Mouse (Mus musculus): Measurements from ENCODE around the gene 1110002E22Rik. TPM values are rescaled to one million over a fixed set of nuclear protein-coding genes. Genes with fewer than 3 reads are reported as not detected.

Gene 1110002E22Rik
- polyA plus RNA-seq (2015; fragmentation: Nextera tagmentation; extraction: Ambion mirVana), result 0.23 and 0.31 TPM in 2 replicates

GRCm38 (mm10) chr3:138064732-138065645 lies at the start of gene 1110002E22Rik:
TSS of gene 1110002E22Rik (plus strand) at chr3:138065052.
- 75% methylated on average over 33 of the region's 33 CpGs for WGBS
- Histone ChIP-seq H3K9me3 (replicated peaks) (no peaks in the 10 kb centered on the region), H3K27ac (replicated peaks) (no peak within 1 kb of the TSS), H3K27me3 (replicated peaks) (no peaks in the 10 kb centered on the region), H3K36me3 (no peaks in the 10 kb centered on the region), H3K4me3 (replicated peaks) (no peak within 1 kb of the TSS), H3K4me1 (peaks cover 19% of the 10 kb centered on the region), H3K4me2 (no peak within 1 kb of the TSS), H3K9ac (replicated peaks) (no peak within 1 kb of the TSS)
- ATAC-seq (ENCODE audit: low FRiP score), result peak; percentile 26; the same call in 1 of the 2 replicates

GRCm38 (mm10) chr3:138016810-138017209 lies 48.0 kb upstream of the 1110002E22Rik start:
- H3K9ac ChIP-seq (replicated peaks), result no peak overlapping the region
- peaks cover 8% of the 10 kb centered on the region for H3K4me1 ChIP-seq
- peak; percentile 82 for ATAC-seq (ENCODE audit: low FRiP score)
- H3K9me3 ChIP-seq (replicated peaks), result no peaks in the 10 kb centered on the region
- H3K4me3 ChIP-seq (replicated peaks), result peak overlapping the region; percentile 23
- WGBS, result 43% methylated on average over 12 of the region's 12 CpGs
- H3K27ac ChIP-seq (replicated peaks), result peak overlapping the region; percentile 56; the same call in 1 of the 2 replicates
- no peaks in the 10 kb centered on the region for H3K36me3 ChIP-seq
- H3K4me2 ChIP-seq, result peak overlapping the region; percentile 49
- H3K27me3 ChIP-seq (replicated peaks), result no peaks in the 10 kb centered on the region

GRCm38 (mm10) chr3:138022003-138022402 lies 42.8 kb upstream of the 1110002E22Rik start:
- 86% methylated on average over 4 of the region's 4 CpGs for WGBS
- no peaks in the 10 kb centered on the region for H3K36me3 ChIP-seq
- no peak overlapping the region for H3K4me3 ChIP-seq (replicated peaks)
- H3K4me2 ChIP-seq, result no peak overlapping the region
- no peak overlapping the region for H3K9ac ChIP-seq (replicated peaks)
- peaks cover 2% of the 10 kb centered on the region; the same call in 1 of the 2 replicates for H3K4me1 ChIP-seq
- H3K9me3 ChIP-seq (replicated peaks), result no peaks in the 10 kb centered on the region
- no peak overlapping the region for H3K27ac ChIP-seq (replicated peaks)
- ATAC-seq (ENCODE audit: low FRiP score), result no peak
- no peaks in the 10 kb centered on the region for H3K27me3 ChIP-seq (replicated peaks)

- H3K9ac ChIP-seq (replicated peaks), result no peak overlapping the region
- H3K4me2 ChIP-seq, result no peak overlapping the region
- no peaks in the 10 kb centered on the region for H3K9me3 ChIP-seq (replicated peaks)
- WGBS, result 81% methylated on average over 4 of the region's 4 CpGs
- no peak for ATAC-seq (ENCODE audit: low FRiP score)
- H3K4me3 ChIP-seq (replicated peaks), result no peak overlapping the region
- H3K36me3 ChIP-seq, result no peaks in the 10 kb centered on the region
- no peak overlapping the region for H3K27ac ChIP-seq (replicated peaks)
- no peaks in the 10 kb centered on the region for H3K27me3 ChIP-seq (replicated peaks)
- H3K4me1 ChIP-seq, result no peaks in the 10 kb centered on the region
Measured at GRCm38 (mm10) chr3:138022651-138023050, 42.2 kb upstream of the 1110002E22Rik start.

- Histone ChIP-seq H3K27ac (replicated peaks) (no peak overlapping the region), H3K9ac (replicated peaks) (no peak overlapping the region), H3K36me3 (no peaks in the 10 kb centered on the region), H3K4me3 (replicated peaks) (no peak overlapping the region), H3K27me3 (replicated peaks) (no peaks in the 10 kb centered on the region), H3K4me2 (no peak overlapping the region), H3K9me3 (replicated peaks) (no peaks in the 10 kb centered on the region), H3K4me1 (no peaks in the 10 kb centered on the region)
- 76% methylated on average over 10 of the region's 10 CpGs for WGBS
- ATAC-seq (ENCODE audit: low FRiP score), result no peak; the same call in 1 of the 2 replicates
Measured at GRCm38 (mm10) chr3:138026286-138026685, 38.6 kb upstream of the 1110002E22Rik start.

- Histone ChIP-seq H3K27me3 (replicated peaks) (no peaks in the 10 kb centered on the region), H3K36me3 (no peaks in the 10 kb centered on the region), H3K9me3 (replicated peaks) (no peaks in the 10 kb centered on the region), H3K27ac (replicated peaks) (no peak overlapping the region), H3K4me2 (no peak overlapping the region), H3K9ac (replicated peaks) (no peak overlapping the region), H3K4me3 (replicated peaks) (no peak overlapping the region), H3K4me1 (no peaks in the 10 kb centered on the region)
- WGBS, result 81% methylated on average over 5 of the region's 5 CpGs
- no peak for ATAC-seq (ENCODE audit: low FRiP score)
Measured at GRCm38 (mm10) chr3:138027575-138028362, 37.1 kb upstream of the 1110002E22Rik start.

- ATAC-seq (ENCODE audit: low FRiP score), result no peak
- 87% methylated on average over 5 of the region's 5 CpGs for WGBS
Measured at GRCm38 (mm10) chr3:138029351-138029750, 35.5 kb upstream of the 1110002E22Rik start.

GRCm38 (mm10) chr3:138030563-138030962 lies 34.3 kb upstream of the 1110002E22Rik start:
- Histone ChIP-seq H3K27me3 (replicated peaks) (no peaks in the 10 kb centered on the region), H3K4me2 (no peak overlapping the region), H3K4me3 (replicated peaks) (no peak overlapping the region), H3K9me3 (replicated peaks) (no peaks in the 10 kb centered on the region), H3K36me3 (no peaks in the 10 kb centered on the region), H3K9ac (replicated peaks) (no peak overlapping the region), H3K27ac (replicated peaks) (no peak overlapping the region), H3K4me1 (no peaks in the 10 kb centered on the region)
- 91% methylated on average over 6 of the region's 6 CpGs for WGBS
- no peak for ATAC-seq (ENCODE audit: low FRiP score)

More at GRCm38 (mm10) chr3:138029351-138029750, 35.5 kb upstream of the 1110002E22Rik start:
- Histone ChIP-seq H3K36me3 (no peaks in the 10 kb centered on the region), H3K9me3 (replicated peaks) (no peaks in the 10 kb centered on the region), H3K27ac (replicated peaks) (no peak overlapping the region), H3K27me3 (replicated peaks) (no peaks in the 10 kb centered on the region), H3K4me3 (replicated peaks) (no peak overlapping the region), H3K4me1 (no peaks in the 10 kb centered on the region), H3K9ac (replicated peaks) (no peak overlapping the region), H3K4me2 (no peak overlapping the region)

GRCm38 (mm10) chr3:138033986-138034385 lies 30.9 kb upstream of the 1110002E22Rik start:
- WGBS, result 87% methylated on average over 6 of the region's 6 CpGs
- H3K27ac ChIP-seq (replicated peaks), result no peak overlapping the region
- H3K27me3 ChIP-seq (replicated peaks), result no peaks in the 10 kb centered on the region
- H3K4me2 ChIP-seq, result no peak overlapping the region
- no peak overlapping the region for H3K4me3 ChIP-seq (replicated peaks)
- no peak for ATAC-seq (ENCODE audit: low FRiP score)
- H3K9me3 ChIP-seq (replicated peaks), result no peaks in the 10 kb centered on the region
- no peak overlapping the region for H3K9ac ChIP-seq (replicated peaks)
- no peaks in the 10 kb centered on the region for H3K4me1 ChIP-seq
- no peaks in the 10 kb centered on the region for H3K36me3 ChIP-seq

- H3K27me3 ChIP-seq (replicated peaks), result no peaks in the 10 kb centered on the region
- no peak overlapping the region for H3K4me2 ChIP-seq
- 77% methylated on average over 2 of the region's 2 CpGs for WGBS
- no peaks in the 10 kb centered on the region for H3K9me3 ChIP-seq (replicated peaks)
- no peak overlapping the region for H3K4me3 ChIP-seq (replicated peaks)
- ATAC-seq (ENCODE audit: low FRiP score), result no peak
- no peaks in the 10 kb centered on the region for H3K36me3 ChIP-seq
- no peak overlapping the region for H3K27ac ChIP-seq (replicated peaks)
- H3K4me1 ChIP-seq, result no peaks in the 10 kb centered on the region
- no peak overlapping the region for H3K9ac ChIP-seq (replicated peaks)
Measured at GRCm38 (mm10) chr3:138040938-138041337, 23.9 kb upstream of the 1110002E22Rik start.

GRCm38 (mm10) chr3:138041591-138042301 lies 23.1 kb upstream of the 1110002E22Rik start:
- WGBS, result 43% methylated on average over 3 of the region's 3 CpGs
- no peak overlapping the region for H3K4me2 ChIP-seq
- ATAC-seq (ENCODE audit: low FRiP score), result peak; percentile 59; the same call in 1 of the 2 replicates

More at GRCm38 (mm10) chr3:138041591-138042301, 23.1 kb upstream of the 1110002E22Rik start:
- Histone ChIP-seq H3K36me3 (no peaks in the 10 kb centered on the region), H3K4me3 (replicated peaks) (no peak overlapping the region), H3K9ac (replicated peaks) (no peak overlapping the region), H3K27ac (replicated peaks) (no peak overlapping the region), H3K27me3 (replicated peaks) (no peaks in the 10 kb centered on the region), H3K9me3 (replicated peaks) (no peaks in the 10 kb centered on the region), H3K4me1 (no peaks in the 10 kb centered on the region)
